Mouse (Mus musculus): ENCODE data around the gene Trim27. TPM values are rescaled to one million over a fixed set of nuclear protein-coding genes. Genes with fewer than 3 reads are reported as not detected.

Trim27 gene
- total RNA-seq, 2 experiments from 2014 or later: 18.8 to 19.0 TPM

- DNase-seq (ENCODE audit: low spot score): no peak
- intact Hi-C loops (cut with DNase I): loop anchor here (5.0 kb wide), 4 partner anchors 62 to 852 kb away; no protein-coding TSS in a partner anchor
Measured at GRCm38 (mm10) chr13:21170431-21171155, 8.7 kb upstream of the Trim27 start.

GRCm38 (mm10) chr13:21171156-21171530 lies 8.1 kb upstream of the Trim27 start:
- intact Hi-C loops (cut with DNase I): loop anchor here (5.0 kb wide), 4 partner anchors 61 to 851 kb away; no protein-coding TSS in a partner anchor
- DNase-seq (ENCODE audit: low spot score): no peak

- no peak for DNase-seq (ENCODE audit: low spot score)
- intact Hi-C loops (cut with DNase I): loop anchor here (2.0 to 5.0 kb wide), 5 partner anchors 27 to 851 kb away; no protein-coding TSS in a partner anchor
Measured at GRCm38 (mm10) chr13:21171600-21172150, 7.6 kb upstream of the Trim27 start.

GRCm38 (mm10) chr13:21172241-21173027 lies 6.8 kb upstream of the Trim27 start:
- no peak for DNase-seq (ENCODE audit: low spot score)
- intact Hi-C loops (cut with DNase I): loop anchor here (2.0 to 5.0 kb wide), 5 partner anchors 26 to 850 kb away; no protein-coding TSS in a partner anchor

- DNase-seq (ENCODE audit: low spot score): peak; percentile 73
- intact Hi-C loops (cut with DNase I): loop anchor here (2.0 to 5.0 kb wide), 5 partner anchors 26 to 849 kb away; no protein-coding TSS in a partner anchor
Measured at GRCm38 (mm10) chr13:21173072-21173471, 6.2 kb upstream of the Trim27 start.

- intact Hi-C loops (cut with DNase I): no loop called here
- DNase-seq (ENCODE audit: low spot score): no peak
Measured at GRCm38 (mm10) chr13:21176733-21177132, 2.5 kb upstream of the Trim27 start.

GRCm38 (mm10) chr13:21177657-21178056 lies 1.6 kb upstream of the Trim27 start:
- DNase-seq (ENCODE audit: low spot score): no peak
- intact Hi-C loops (cut with DNase I): no loop called here

GRCm38 (mm10) chr13:21178364-21178763 lies 881 bp upstream of the Trim27 start:
- intact Hi-C loops (cut with DNase I): no loop called here
- DNase-seq (ENCODE audit: low spot score): no peak

GRCm38 (mm10) chr13:21179724-21180550 lies 692 bp downstream of the Trim27 start:
- intact Hi-C loops (cut with DNase I): no loop called here
- peak; percentile 84 for DNase-seq (ENCODE audit: low spot score)

- DNase-seq (ENCODE audit: low spot score): no peak
- intact Hi-C loops (cut with DNase I): no loop called here
Measured at GRCm38 (mm10) chr13:21180551-21181530, 1.6 kb downstream of the Trim27 start.

- intact Hi-C loops (cut with DNase I): no loop called here
- DNase-seq (ENCODE audit: low spot score): no peak
Measured at GRCm38 (mm10) chr13:21181996-21182395, 2.8 kb downstream of the Trim27 start.

- DNase-seq (ENCODE audit: low spot score): no peak
- intact Hi-C loops (cut with DNase I): no loop called here
Measured at GRCm38 (mm10) chr13:21183066-21183465, 3.8 kb downstream of the Trim27 start.

GRCm38 (mm10) chr13:21183661-21184060 lies 4.4 kb downstream of the Trim27 start:
- DNase-seq (ENCODE audit: low spot score): no peak
- intact Hi-C loops (cut with DNase I): no loop called here

- intact Hi-C loops (cut with DNase I): no loop called here
- DNase-seq (ENCODE audit: low spot score): no peak
Measured at GRCm38 (mm10) chr13:21185521-21185920, 6.3 kb downstream of the Trim27 start.

- intact Hi-C loops (cut with DNase I): no loop called here
- no peak for DNase-seq (ENCODE audit: low spot score)
Measured at GRCm38 (mm10) chr13:21195406-21196228, 16.4 kb downstream of the Trim27 start.

GRCm38 (mm10) chr13:21197721-21198120 lies 18.5 kb downstream of the Trim27 start:
- DNase-seq (ENCODE audit: low spot score): no peak
- intact Hi-C loops (cut with DNase I): loop anchor here (2.0 kb wide), 1 partner anchor 25 kb away; no protein-coding TSS in a partner anchor

- intact Hi-C loops (cut with DNase I): loop anchor here (2.0 kb wide), 1 partner anchor 26 kb away; no protein-coding TSS in a partner anchor
- no peak for DNase-seq (ENCODE audit: low spot score)
Measured at GRCm38 (mm10) chr13:21198313-21198712, 19.1 kb downstream of the Trim27 start.
